Mouse (Mus musculus) cortical plate, adult 2 months (tissue): Measurements from ENCODE around the gene Map4k2.

ENCODE experiments used
- CTCF ChIP-seq: fragments of 200-500 bp; IDR thresholded peaks from 2 replicates; pipeline ENCODE4 v1.5.1; 2011; ENCODE audit warnings: mild to moderate bottlenecking, control low read depth, low read length; ENCODE audit not compliant: insufficient read depth; ENCODE audit errors: extremely low read depth
- POLR2A ChIP-seq: fragments of 200-500 bp; IDR thresholded peaks from 2 replicates; pipeline ENCODE4 v1.6.1; 2011; ENCODE audit warnings: mild to moderate bottlenecking, low read length, control low read depth; ENCODE audit not compliant: insufficient read depth; ENCODE audit errors: extremely low read depth

DNA sequence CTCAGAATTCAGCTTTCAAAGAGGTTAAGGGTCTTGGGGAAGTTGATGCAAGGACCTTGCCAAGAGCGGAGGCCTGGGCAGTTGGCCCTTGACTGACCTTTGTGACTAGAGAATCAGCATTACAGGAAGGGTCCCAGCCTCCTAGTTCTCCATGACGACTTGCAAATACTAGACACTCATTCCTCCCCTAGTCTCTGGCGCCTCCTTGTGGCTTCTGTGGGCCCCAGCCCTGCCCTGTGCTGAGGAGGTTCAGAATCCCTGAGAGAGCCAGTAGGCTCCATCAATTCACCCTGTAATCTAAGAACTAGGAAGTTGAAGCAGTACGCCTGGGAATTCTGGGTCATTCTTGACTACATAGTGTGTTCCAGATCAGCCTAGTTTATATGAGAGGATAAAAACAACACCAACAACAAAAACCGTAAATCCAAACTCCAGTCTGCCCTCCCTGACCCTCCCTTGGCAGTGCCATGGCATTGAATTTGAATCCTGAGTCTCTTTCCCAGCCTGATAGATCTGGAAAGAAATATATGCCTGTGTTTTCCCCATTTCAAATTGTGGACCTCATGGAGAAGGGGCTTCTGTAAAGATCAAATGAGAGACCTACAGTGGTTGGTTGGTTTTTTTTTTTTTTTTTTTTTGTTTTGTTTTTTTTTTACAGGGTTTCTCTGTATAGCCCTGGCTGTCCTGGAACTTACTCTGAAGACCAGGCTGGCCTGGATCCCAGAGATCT is 36.0 kb upstream of the Map4k2 start:
- TF ChIP-seq CTCF (peak; percentile 95), POLR2A (no peak)
